Mouse (Mus musculus) embryonic facial prominence, embryonic 15.5 days (tissue): ENCODE results near the gene Ptpn4. TPM values are rescaled to one million over a fixed set of nuclear protein-coding genes. Genes with fewer than 3 reads are reported as not detected.

Experiments used
- ATAC-seq: fragments of 200-750 bp; cut with Nextera tagmentation; 2 replicates; pipeline ENCODE4 v1.8.0; 2017; ENCODE audit warnings: low read depth, moderate TSS enrichment; ENCODE audit not compliant: insufficient number of reproducible peaks, low FRiP score, low TSS enrichment
- H3K27ac ChIP-seq: fragments of 300-500 bp; sonication (generic); replicated peaks from 2 replicates; pipeline ENCODE4 v1.5.1; 2015; ENCODE audit warnings: mild to moderate bottlenecking, inconsistent platforms
- H3K27me3 ChIP-seq: fragments of 300-500 bp; sonication (generic); 2 replicates; pipeline ENCODE4 v1.6.1; 2015; ENCODE audit warnings: inconsistent platforms
- H3K36me3 ChIP-seq: fragments of 300-500 bp; sonication (generic); 2 replicates; pipeline ENCODE4 v1.6.1; 2015; ENCODE audit warnings: mild to moderate bottlenecking, inconsistent platforms
- H3K4me1 ChIP-seq: fragments of 300-500 bp; sonication (generic); 2 replicates; pipeline ENCODE4 v1.6.1; 2015; ENCODE audit warnings: inconsistent platforms
- H3K4me2 ChIP-seq: fragments of 300-500 bp; sonication (generic); replicated peaks from 2 replicates; pipeline ENCODE4 v1.6.1; 2015; ENCODE audit warnings: mild to moderate bottlenecking, inconsistent platforms
- H3K4me3 ChIP-seq: fragments of 300-500 bp; sonication (generic); replicated peaks from 2 replicates; pipeline ENCODE4 v1.5.1; 2015; ENCODE audit warnings: mild to moderate bottlenecking, inconsistent platforms
- H3K9ac ChIP-seq: fragments of 300-500 bp; sonication (generic); 2 replicates; pipeline ENCODE4 v1.6.1; 2015; ENCODE audit warnings: inconsistent platforms
- H3K9me3 ChIP-seq: fragments of 300-500 bp; sonication (generic); replicated peaks from 2 replicates; pipeline ENCODE4 v1.6.1; 2016; ENCODE audit warnings: inconsistent platforms
- WGBS: fragments of 180-500 bp; shearing (Covaris S2); methylation state at CpG from one replicate; pipeline ENCODE4 v1.1.7; 2015; 5-methylcytosine and 5-hydroxymethylcytosine counted together
- polyA plus RNA-seq: library from polyadenylated mRNA; unstranded; fragments of >200 nt; fragmentation: Nextera tagmentation; extraction: Ambion mirVana; gene quantifications from 2 replicates; pipeline ENCODE4 v1.2.1, GENCODE M21; 2015

Gene Ptpn4
- 6.6 and 7.0 TPM in 2 replicates for polyA plus RNA-seq

DNA sequence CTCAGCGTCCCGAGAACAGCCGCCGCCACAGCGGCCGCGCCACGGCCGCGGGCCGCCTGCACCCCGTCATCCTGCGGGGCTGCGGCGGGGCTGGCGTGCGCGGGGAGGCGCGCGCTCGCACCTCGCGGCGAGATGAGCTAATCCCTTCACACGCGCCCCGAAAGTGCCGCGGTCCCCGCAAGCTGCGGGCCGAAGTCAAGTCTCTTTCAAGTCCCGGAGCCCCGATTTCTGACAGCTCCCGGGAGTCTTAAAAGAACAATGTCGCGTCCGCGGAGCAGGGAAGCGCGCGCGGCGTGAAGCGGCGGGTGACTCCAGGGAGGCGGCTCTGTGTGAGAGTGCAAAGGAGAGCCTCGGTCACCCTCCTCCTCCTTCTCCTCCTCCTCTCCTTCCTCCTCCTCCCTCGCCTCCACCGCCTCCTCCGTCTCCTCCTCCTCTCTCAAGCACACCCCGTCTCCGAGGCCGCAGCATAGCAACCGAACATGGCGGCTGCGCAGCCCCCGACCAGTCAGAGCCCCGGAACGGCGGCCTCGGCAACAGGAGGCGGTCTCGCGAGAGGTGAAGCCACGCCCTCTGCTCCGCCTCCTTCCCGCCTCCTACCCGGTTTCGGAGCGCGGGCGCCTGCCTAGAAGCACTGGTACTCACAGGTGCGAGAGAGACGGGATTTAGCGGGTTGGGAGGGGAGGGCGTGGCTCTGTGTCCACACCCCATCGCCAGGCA lies at the start of gene Ptpn4:
Ptpn4 (minus strand) TSS at position 579 of the 717 bp plus-strand sequence.
- H3K4me1 ChIP-seq, result peaks cover 7% of the 10 kb centered on the region; the same call in 1 of the 2 replicates
- H3K27me3 ChIP-seq, result no peaks in the 10 kb centered on the region
- H3K9me3 ChIP-seq, result no peaks in the 10 kb centered on the region
- peak within 1 kb of the TSS; percentile 94 for H3K4me3 ChIP-seq
- peak; percentile 99 for ATAC-seq
- H3K27ac ChIP-seq, result peak within 1 kb of the TSS; percentile 90
- WGBS, result 0% methylated on average over 73 of the region's 79 CpGs
- H3K4me2 ChIP-seq, result peak within 1 kb of the TSS; percentile 63
- H3K9ac ChIP-seq, result peak within 1 kb of the TSS; percentile 83
- no peaks in the 10 kb centered on the region for H3K36me3 ChIP-seq

- ATAC-seq, result peak; percentile 39; the same call in 1 of the 2 replicates
- H3K27ac ChIP-seq, result no peak overlapping the region
Measured at GRCm38 (mm10) chr1:119886320-119886719, 48.9 kb upstream of the Ptpn4 start.

GRCm38 (mm10) chr1:119884272-119884671 lies 46.9 kb upstream of the Ptpn4 start:
- no peak for ATAC-seq
- no peak overlapping the region for H3K27ac ChIP-seq
- WGBS, result 85% methylated on average over 3 of the region's 3 CpGs

More at GRCm38 (mm10) chr1:119886320-119886719, 48.9 kb upstream of the Ptpn4 start:
- Histone ChIP-seq H3K4me1 (peaks cover 9% of the 10 kb centered on the region), H3K4me3 (no peak overlapping the region), H3K4me2 (no peak overlapping the region), H3K9ac (no peak overlapping the region), H3K27me3 (no peaks in the 10 kb centered on the region), H3K9me3 (no peaks in the 10 kb centered on the region), H3K36me3 (no peaks in the 10 kb centered on the region)
- WGBS, result 9% methylated on average over 7 of the region's 7 CpGs

GRCm38 (mm10) chr1:119878909-119879308 lies 41.5 kb upstream of the Ptpn4 start:
- no peak for ATAC-seq
- H3K27ac ChIP-seq, result no peak overlapping the region; the same call in 1 of the 2 replicates
- H3K4me2 ChIP-seq, result no peak overlapping the region
- no peaks in the 10 kb centered on the region for H3K9me3 ChIP-seq
- H3K36me3 ChIP-seq, result no peaks in the 10 kb centered on the region
- H3K27me3 ChIP-seq, result no peaks in the 10 kb centered on the region
- H3K4me1 ChIP-seq, result 0 out of 2 replicates have a peak, but pooled peaks cover 5% of the 10 kb centered on the region
- no peak overlapping the region for H3K4me3 ChIP-seq
- H3K9ac ChIP-seq, result no peak overlapping the region
- WGBS, result 69% methylated on average over 7 of the region's 7 CpGs

More at GRCm38 (mm10) chr1:119884272-119884671, 46.9 kb upstream of the Ptpn4 start:
- peaks cover 9% of the 10 kb centered on the region for H3K4me1 ChIP-seq
- H3K36me3 ChIP-seq, result no peaks in the 10 kb centered on the region
- H3K4me3 ChIP-seq, result no peak overlapping the region
- H3K4me2 ChIP-seq, result no peak overlapping the region
- H3K9ac ChIP-seq, result no peak overlapping the region
- no peaks in the 10 kb centered on the region for H3K9me3 ChIP-seq
- no peaks in the 10 kb centered on the region for H3K27me3 ChIP-seq

DNA sequence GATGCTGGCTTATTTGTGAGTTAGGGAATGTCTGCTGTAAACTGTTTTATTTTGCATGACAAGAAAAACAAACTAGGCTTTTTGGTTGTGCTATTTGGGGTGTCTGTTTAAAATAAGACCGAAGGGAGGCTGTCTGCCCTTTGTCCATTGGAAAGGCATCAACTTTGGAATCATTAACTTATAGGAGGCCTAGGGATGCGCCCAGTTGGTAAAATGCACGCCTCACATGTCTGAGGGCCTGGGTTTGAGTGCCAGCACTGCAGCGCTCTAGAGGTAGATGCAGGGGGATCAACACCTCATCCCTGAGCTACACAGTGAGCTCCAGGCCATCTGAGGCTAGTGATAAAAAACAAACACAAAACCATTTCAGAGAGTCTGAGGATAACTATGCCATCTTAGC lies 40.1 kb upstream of the Ptpn4 start:
- no peak overlapping the region for H3K27ac ChIP-seq
- no peak overlapping the region for H3K4me2 ChIP-seq
- no peak overlapping the region for H3K9ac ChIP-seq
- ATAC-seq, result no peak
- H3K4me1 ChIP-seq, result 0 out of 2 replicates have a peak, but pooled peaks cover 5% of the 10 kb centered on the region
- H3K4me3 ChIP-seq, result no peak overlapping the region
- H3K9me3 ChIP-seq, result no peaks in the 10 kb centered on the region
- no peaks in the 10 kb centered on the region for H3K27me3 ChIP-seq
- no peaks in the 10 kb centered on the region for H3K36me3 ChIP-seq
- 86% methylated on average over 4 of the region's 4 CpGs for WGBS

DNA sequence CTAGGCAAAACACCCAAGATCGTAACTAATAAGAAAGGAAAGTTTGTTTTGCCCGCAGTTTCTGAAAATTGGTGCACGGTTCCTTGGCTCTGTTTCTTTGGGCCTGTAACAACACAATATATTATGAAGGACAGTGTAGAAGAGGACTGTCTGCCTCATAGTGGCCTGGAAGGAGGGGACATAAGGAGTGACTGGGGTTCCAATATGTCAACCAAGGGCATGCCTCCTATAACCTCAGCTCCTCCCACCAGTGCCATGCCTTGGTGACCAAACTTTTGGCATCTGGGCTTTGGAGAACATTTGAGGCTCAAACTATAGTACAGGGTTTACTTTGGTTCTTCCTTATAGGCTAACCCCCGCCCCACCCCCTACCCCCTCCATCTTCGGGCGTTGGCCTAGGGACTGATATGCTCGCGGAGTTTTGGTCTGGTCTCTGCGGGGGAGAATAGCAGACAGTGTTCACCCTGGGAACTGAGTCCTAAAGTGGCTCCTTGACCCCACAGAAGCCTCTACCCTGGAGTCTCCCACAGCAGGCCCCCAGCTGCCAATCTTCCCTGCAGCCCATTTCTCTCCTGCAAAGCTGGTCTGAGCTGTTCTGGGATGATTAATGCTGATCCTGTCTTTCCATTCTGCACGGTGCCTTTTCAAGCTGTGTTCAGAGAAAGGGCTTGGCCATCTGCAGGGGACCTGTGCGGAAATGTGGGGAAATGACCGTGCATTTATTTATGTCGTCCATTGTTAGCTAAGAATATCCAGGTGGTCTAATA lies 31.2 kb upstream of the Ptpn4 start:
- H3K4me3 ChIP-seq, result no peak overlapping the region
- WGBS, result 68% methylated on average over 13 of the region's 13 CpGs
- no peaks in the 10 kb centered on the region for H3K9me3 ChIP-seq
- H3K9ac ChIP-seq, result no peak overlapping the region
- ATAC-seq, result no peak
- H3K27me3 ChIP-seq, result no peaks in the 10 kb centered on the region
- H3K27ac ChIP-seq, result no peak overlapping the region
- H3K4me2 ChIP-seq, result no peak overlapping the region
- H3K4me1 ChIP-seq, result 0 out of 2 replicates have a peak, but pooled peaks cover 4% of the 10 kb centered on the region
- no peaks in the 10 kb centered on the region for H3K36me3 ChIP-seq

- no peaks in the 10 kb centered on the region for H3K9me3 ChIP-seq
- H3K4me3 ChIP-seq, result no peak overlapping the region
- H3K9ac ChIP-seq, result no peak overlapping the region
- H3K27me3 ChIP-seq, result no peaks in the 10 kb centered on the region
- H3K27ac ChIP-seq, result no peak overlapping the region
- no peaks in the 10 kb centered on the region for H3K36me3 ChIP-seq
- 0 out of 2 replicates have a peak, but pooled peaks cover 7% of the 10 kb centered on the region for H3K4me1 ChIP-seq
- no peak overlapping the region for H3K4me2 ChIP-seq
- ATAC-seq, result no peak
- WGBS, result 23% methylated on average over 2 of the region's 2 CpGs
Measured at GRCm38 (mm10) chr1:119867300-119867699, 29.9 kb upstream of the Ptpn4 start.

GRCm38 (mm10) chr1:119865311-119865710 lies 27.9 kb upstream of the Ptpn4 start:
- Histone ChIP-seq H3K36me3 (no peaks in the 10 kb centered on the region), H3K4me1 (0 out of 2 replicates have a peak, but pooled peaks cover 7% of the 10 kb centered on the region), H3K4me2 (no peak overlapping the region), H3K27me3 (no peaks in the 10 kb centered on the region), H3K27ac (no peak overlapping the region), H3K9ac (no peak overlapping the region), H3K9me3 (no peaks in the 10 kb centered on the region), H3K4me3 (no peak overlapping the region)
- no peak for ATAC-seq
- WGBS, result 74% methylated on average over 6 of the region's 6 CpGs

DNA sequence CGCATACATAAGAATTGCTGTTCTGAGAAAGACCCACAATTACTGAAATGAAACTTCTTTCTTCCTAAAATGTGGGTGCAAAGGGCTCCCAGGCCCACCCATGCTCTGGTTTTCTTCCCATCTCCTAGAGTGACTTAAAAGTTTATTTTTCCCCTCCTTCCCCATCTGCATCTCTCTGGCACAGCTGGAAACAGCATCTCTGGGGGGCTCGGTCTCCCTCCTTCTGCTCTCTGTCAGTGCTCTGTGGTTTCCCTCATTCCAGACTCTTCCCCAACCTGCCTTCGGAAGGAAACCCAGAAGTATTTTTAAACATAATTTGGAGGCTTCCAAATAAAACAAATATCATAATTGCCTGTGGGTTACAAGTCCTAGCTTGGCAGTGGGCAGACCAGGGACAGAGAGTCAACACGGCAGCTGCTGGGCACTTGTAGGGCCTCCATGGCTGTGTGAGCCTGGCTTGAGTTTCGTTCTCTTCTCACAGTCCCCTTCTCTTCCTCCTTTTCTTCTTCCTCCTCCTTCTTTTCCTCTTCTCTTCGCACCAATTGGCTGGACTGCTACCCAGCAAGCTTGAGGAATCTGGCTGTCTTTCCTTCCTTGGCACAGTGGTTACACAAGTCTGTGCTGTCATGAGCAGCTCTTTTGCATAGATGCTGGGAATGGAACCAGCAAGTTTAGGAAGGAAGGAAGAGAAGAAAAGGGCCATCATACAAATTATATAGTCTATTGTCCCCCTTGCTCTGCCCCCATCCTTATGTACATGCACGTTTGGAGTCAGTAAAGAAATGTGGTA lies 26.3 kb upstream of the Ptpn4 start:
- no peaks in the 10 kb centered on the region for H3K36me3 ChIP-seq
- H3K4me1 ChIP-seq, result 0 out of 2 replicates have a peak, but pooled peaks cover 7% of the 10 kb centered on the region
- no peak overlapping the region for H3K9ac ChIP-seq
- peak; percentile 84 for ATAC-seq
- H3K27me3 ChIP-seq, result no peaks in the 10 kb centered on the region
- 43% methylated on average over 7 of the region's 7 CpGs for WGBS
- H3K4me2 ChIP-seq, result no peak overlapping the region
- peak overlapping the region; percentile 58; the same call in 1 of the 2 replicates for H3K27ac ChIP-seq
- H3K4me3 ChIP-seq, result no peak overlapping the region
- H3K9me3 ChIP-seq, result no peaks in the 10 kb centered on the region

DNA sequence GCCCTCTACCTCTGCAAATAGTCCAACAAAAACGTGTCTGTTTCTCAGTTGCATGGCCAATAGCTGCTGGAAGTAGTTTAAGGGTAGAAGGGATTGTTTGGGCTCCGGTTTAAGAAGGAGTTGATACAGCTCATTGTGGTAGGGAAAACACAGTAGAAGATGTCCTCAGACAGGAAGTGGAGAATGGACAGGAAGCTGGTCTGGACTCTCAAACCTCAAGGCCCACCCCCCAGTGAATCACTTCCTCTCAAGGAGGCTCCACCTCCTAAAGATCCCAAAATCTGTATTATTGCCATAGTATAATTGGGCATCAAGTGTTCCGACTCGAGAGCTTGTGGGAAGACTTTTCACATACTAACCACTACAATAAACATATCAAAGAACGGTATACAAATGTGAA lies 22.2 kb upstream of the Ptpn4 start:
- 80% methylated on average over 5 of the region's 5 CpGs for WGBS
- Histone ChIP-seq H3K9me3 (no peaks in the 10 kb centered on the region), H3K36me3 (no peaks in the 10 kb centered on the region), H3K4me2 (no peak overlapping the region), H3K9ac (no peak overlapping the region), H3K27me3 (no peaks in the 10 kb centered on the region), H3K27ac (no peak overlapping the region), H3K4me1 (0 out of 2 replicates have a peak, but pooled peaks cover 7% of the 10 kb centered on the region), H3K4me3 (no peak overlapping the region)
- no peak for ATAC-seq

GRCm38 (mm10) chr1:119852980-119853379 lies 15.6 kb upstream of the Ptpn4 start:
- no peaks in the 10 kb centered on the region for H3K27me3 ChIP-seq
- H3K36me3 ChIP-seq, result no peaks in the 10 kb centered on the region
- ATAC-seq, result no peak
- H3K4me1 ChIP-seq, result no peaks in the 10 kb centered on the region
- H3K9me3 ChIP-seq, result no peaks in the 10 kb centered on the region
- H3K4me2 ChIP-seq, result no peak overlapping the region
- no peak overlapping the region for H3K27ac ChIP-seq
- no peak overlapping the region for H3K4me3 ChIP-seq
- WGBS, result 77% methylated on average over 5 of the region's 5 CpGs
- H3K9ac ChIP-seq, result no peak overlapping the region
